Mouse (Mus musculus): ENCODE data around the gene Tff3. TPM values are rescaled to one million over a fixed set of nuclear protein-coding genes. Genes with fewer than 3 reads are reported as not detected.

The Tff3 gene
- polyA plus RNA-seq, 1 experiment from 2014 or later, result not detected

GRCm38 (mm10) chr17:31103823-31104222 is 25.6 kb downstream of the Tff3 start:
- Histone ChIP-seq H3K36me3 (ENCODE audit: control insufficient read depth, insufficient read depth) (0 out of 2 replicates have a peak, but pooled peaks cover under 1% of the 10 kb centered on the region), H3K27me3 (replicated peaks; ENCODE audit: control insufficient read depth, insufficient read depth, low read length) (no peaks in the 10 kb centered on the region), H3K9ac (replicated peaks; ENCODE audit: low read depth, low read length) (no peak overlapping the region), H3K4me2 (ENCODE audit: low read length) (no peak overlapping the region), H3K9me3 (ENCODE audit: control insufficient read depth, low read length) (no peaks in the 10 kb centered on the region), H3K4me3 (replicated peaks; ENCODE audit: low read length) (no peak overlapping the region), H3K4me1 (replicated peaks; ENCODE audit: control insufficient read depth, insufficient read depth, low read length) (no peaks in the 10 kb centered on the region), H3K27ac (ENCODE audit: low read length) (no peak overlapping the region)
- no peak for ATAC-seq
- 79% methylated on average over 8 of the region's 8 CpGs for WGBS

- Histone ChIP-seq H3K27ac (ENCODE audit: low read length) (no peak overlapping the region), H3K4me3 (replicated peaks; ENCODE audit: low read length) (no peak overlapping the region), H3K9me3 (ENCODE audit: control insufficient read depth, low read length) (no peaks in the 10 kb centered on the region), H3K9ac (replicated peaks; ENCODE audit: low read depth, low read length) (no peak overlapping the region), H3K4me1 (replicated peaks; ENCODE audit: control insufficient read depth, insufficient read depth, low read length) (no peaks in the 10 kb centered on the region), H3K36me3 (ENCODE audit: control insufficient read depth, insufficient read depth) (no peaks in the 10 kb centered on the region), H3K27me3 (replicated peaks; ENCODE audit: control insufficient read depth, insufficient read depth, low read length) (no peaks in the 10 kb centered on the region), H3K4me2 (ENCODE audit: low read length) (no peak overlapping the region)
- no peak for ATAC-seq
- 88% methylated on average over 8 of the region's 8 CpGs for WGBS
Observed at GRCm38 (mm10) chr17:31103007-31103570, 26.4 kb downstream of the Tff3 start.

GRCm38 (mm10) chr17:31098788-31099187 is 30.7 kb downstream of the Tff3 start:
- Histone ChIP-seq H3K9ac (replicated peaks; ENCODE audit: low read depth, low read length) (no peak overlapping the region), H3K27ac (ENCODE audit: low read length) (no peak overlapping the region), H3K36me3 (ENCODE audit: control insufficient read depth, insufficient read depth) (peaks cover 4% of the 10 kb centered on the region; the same call in 1 of the 2 replicates), H3K27me3 (replicated peaks; ENCODE audit: control insufficient read depth, insufficient read depth, low read length) (no peaks in the 10 kb centered on the region), H3K9me3 (ENCODE audit: control insufficient read depth, low read length) (no peaks in the 10 kb centered on the region), H3K4me2 (ENCODE audit: low read length) (no peak overlapping the region), H3K4me3 (replicated peaks; ENCODE audit: low read length) (no peak overlapping the region), H3K4me1 (replicated peaks; ENCODE audit: control insufficient read depth, insufficient read depth, low read length) (no peaks in the 10 kb centered on the region)
- ATAC-seq, result no peak
- 91% methylated on average over 5 of the region's 5 CpGs for WGBS

- H3K4me1 ChIP-seq (replicated peaks; ENCODE audit: control insufficient read depth, insufficient read depth, low read length), result no peaks in the 10 kb centered on the region
- H3K9me3 ChIP-seq (ENCODE audit: control insufficient read depth, low read length), result 0 out of 2 replicates have a peak, but pooled peaks cover 6% of the 10 kb centered on the region
- no peaks in the 10 kb centered on the region for H3K27me3 ChIP-seq (replicated peaks; ENCODE audit: control insufficient read depth, insufficient read depth, low read length)
- no peak for ATAC-seq
- no peak overlapping the region for H3K9ac ChIP-seq (replicated peaks; ENCODE audit: low read depth, low read length)
- H3K4me3 ChIP-seq (replicated peaks; ENCODE audit: low read length), result no peak overlapping the region
- H3K27ac ChIP-seq (ENCODE audit: low read length), result no peak overlapping the region
- 98% methylated on average over 2 of the region's 2 CpGs for WGBS
- peaks cover 9% of the 10 kb centered on the region; the same call in 1 of the 2 replicates for H3K36me3 ChIP-seq (ENCODE audit: control insufficient read depth, insufficient read depth)
- H3K4me2 ChIP-seq (ENCODE audit: low read length), result no peak overlapping the region
Observed at GRCm38 (mm10) chr17:31096893-31097292, 32.6 kb downstream of the Tff3 start.

- ATAC-seq, result no peak
- 0 out of 2 replicates have a peak, but pooled peaks cover 6% of the 10 kb centered on the region for H3K9me3 ChIP-seq (ENCODE audit: control insufficient read depth, low read length)
- H3K4me1 ChIP-seq (replicated peaks; ENCODE audit: control insufficient read depth, insufficient read depth, low read length), result peaks cover 10% of the 10 kb centered on the region
- no peak overlapping the region for H3K9ac ChIP-seq (replicated peaks; ENCODE audit: low read depth, low read length)
- peaks cover 9% of the 10 kb centered on the region; the same call in 1 of the 2 replicates for H3K36me3 ChIP-seq (ENCODE audit: control insufficient read depth, insufficient read depth)
- WGBS, result 83% methylated on average over 7 of the region's 7 CpGs
- H3K27ac ChIP-seq (ENCODE audit: low read length), result no peak overlapping the region
- no peaks in the 10 kb centered on the region for H3K27me3 ChIP-seq (replicated peaks; ENCODE audit: control insufficient read depth, insufficient read depth, low read length)
- H3K4me2 ChIP-seq (ENCODE audit: low read length), result no peak overlapping the region
- no peak overlapping the region for H3K4me3 ChIP-seq (replicated peaks; ENCODE audit: low read length)
Observed at GRCm38 (mm10) chr17:31095570-31095969, 33.9 kb downstream of the Tff3 start.

GRCm38 (mm10) chr17:31094781-31095180 is 34.7 kb downstream of the Tff3 start:
- no peak for ATAC-seq
- H3K27ac ChIP-seq (ENCODE audit: low read length), result no peak overlapping the region
- 55% methylated on average over 5 of the region's 5 CpGs for WGBS

GRCm38 (mm10) chr17:31091023-31091735 is 38.3 kb downstream of the Tff3 start:
- peaks cover 35% of the 10 kb centered on the region for H3K4me1 ChIP-seq (replicated peaks; ENCODE audit: control insufficient read depth, insufficient read depth, low read length)
- no peak overlapping the region for H3K9ac ChIP-seq (replicated peaks; ENCODE audit: low read depth, low read length)
- no peak overlapping the region for H3K4me2 ChIP-seq (ENCODE audit: low read length)
- H3K36me3 ChIP-seq (ENCODE audit: control insufficient read depth, insufficient read depth), result peaks cover 9% of the 10 kb centered on the region; the same call in 1 of the 2 replicates
- 0 out of 2 replicates have a peak, but pooled peaks cover 6% of the 10 kb centered on the region for H3K9me3 ChIP-seq (ENCODE audit: control insufficient read depth, low read length)
- no peak for ATAC-seq
- H3K27me3 ChIP-seq (replicated peaks; ENCODE audit: control insufficient read depth, insufficient read depth, low read length), result no peaks in the 10 kb centered on the region
- H3K4me3 ChIP-seq (replicated peaks; ENCODE audit: low read length), result no peak overlapping the region
- 48% methylated on average over 13 of the region's 13 CpGs for WGBS
- no peak overlapping the region for H3K27ac ChIP-seq (ENCODE audit: low read length)

More at GRCm38 (mm10) chr17:31094781-31095180, 34.7 kb downstream of the Tff3 start:
- Histone ChIP-seq H3K4me3 (replicated peaks; ENCODE audit: low read length) (no peak overlapping the region), H3K27me3 (replicated peaks; ENCODE audit: control insufficient read depth, insufficient read depth, low read length) (no peaks in the 10 kb centered on the region), H3K36me3 (ENCODE audit: control insufficient read depth, insufficient read depth) (peaks cover 9% of the 10 kb centered on the region; the same call in 1 of the 2 replicates), H3K9me3 (ENCODE audit: control insufficient read depth, low read length) (0 out of 2 replicates have a peak, but pooled peaks cover 6% of the 10 kb centered on the region), H3K9ac (replicated peaks; ENCODE audit: low read depth, low read length) (no peak overlapping the region), H3K4me2 (ENCODE audit: low read length) (no peak overlapping the region), H3K4me1 (replicated peaks; ENCODE audit: control insufficient read depth, insufficient read depth, low read length) (peaks cover 18% of the 10 kb centered on the region)

GRCm38 (mm10) chr17:31089848-31090247 is 39.6 kb downstream of the Tff3 start:
- no peak overlapping the region for H3K4me3 ChIP-seq (replicated peaks; ENCODE audit: low read length)
- 0 out of 2 replicates have a peak, but pooled peaks cover 6% of the 10 kb centered on the region for H3K9me3 ChIP-seq (ENCODE audit: control insufficient read depth, low read length)
- peaks cover 35% of the 10 kb centered on the region for H3K4me1 ChIP-seq (replicated peaks; ENCODE audit: control insufficient read depth, insufficient read depth, low read length)
- 82% methylated on average over 8 of the region's 8 CpGs for WGBS
- no peak overlapping the region for H3K27ac ChIP-seq (ENCODE audit: low read length)
- no peaks in the 10 kb centered on the region for H3K27me3 ChIP-seq (replicated peaks; ENCODE audit: control insufficient read depth, insufficient read depth, low read length)
- peaks cover 5% of the 10 kb centered on the region; the same call in 1 of the 2 replicates for H3K36me3 ChIP-seq (ENCODE audit: control insufficient read depth, insufficient read depth)
- no peak overlapping the region for H3K4me2 ChIP-seq (ENCODE audit: low read length)
- ATAC-seq, result no peak
- no peak overlapping the region for H3K9ac ChIP-seq (replicated peaks; ENCODE audit: low read depth, low read length)

GRCm38 (mm10) chr17:31088711-31089110 is 40.7 kb downstream of the Tff3 start:
- Histone ChIP-seq H3K9ac (replicated peaks; ENCODE audit: low read depth, low read length) (no peak overlapping the region), H3K36me3 (ENCODE audit: control insufficient read depth, insufficient read depth) (peaks cover 5% of the 10 kb centered on the region; the same call in 1 of the 2 replicates), H3K4me1 (replicated peaks; ENCODE audit: control insufficient read depth, insufficient read depth, low read length) (peaks cover 35% of the 10 kb centered on the region), H3K27ac (ENCODE audit: low read length) (no peak overlapping the region), H3K27me3 (replicated peaks; ENCODE audit: control insufficient read depth, insufficient read depth, low read length) (no peaks in the 10 kb centered on the region), H3K9me3 (ENCODE audit: control insufficient read depth, low read length) (0 out of 2 replicates have a peak, but pooled peaks cover 6% of the 10 kb centered on the region), H3K4me2 (ENCODE audit: low read length) (no peak overlapping the region), H3K4me3 (replicated peaks; ENCODE audit: low read length) (no peak overlapping the region)
- ATAC-seq, result no peak
- 70% methylated on average over 5 of the region's 5 CpGs for WGBS
